Mouse (Mus musculus): ENCODE results near the gene Vps37c.

DNA sequence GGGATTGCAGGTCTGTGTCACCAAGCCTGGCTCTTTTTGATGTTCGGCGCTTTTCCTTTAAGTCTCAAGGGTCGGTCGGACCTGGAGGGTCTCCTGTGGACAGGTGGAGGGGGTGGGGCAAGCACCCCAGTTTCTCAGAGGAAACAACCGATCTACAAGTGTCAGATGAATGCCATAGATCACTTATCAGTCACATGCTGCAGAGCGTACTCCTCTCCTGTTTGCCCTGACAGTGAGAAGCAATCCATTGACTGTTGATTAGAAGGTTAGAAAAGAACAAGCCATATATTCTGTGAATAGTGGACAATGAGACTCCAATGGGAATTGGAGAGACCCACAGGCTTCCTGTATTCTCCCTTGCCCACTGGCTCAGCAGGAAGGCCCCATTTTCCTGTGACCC, 61.6 kb downstream of the Vps37c start:
- TF ChIP-seq POLR2A (IDR thresholded peaks at IDR 0.05; ENCODE audit: insufficient read depth, low read depth, low read length) = no peak
- no peak for TF ChIP-seq CTCF (IDR thresholded peaks at IDR 0.05)
